Mouse (Mus musculus): ENCODE results near the gene Phactr4.

DNA sequence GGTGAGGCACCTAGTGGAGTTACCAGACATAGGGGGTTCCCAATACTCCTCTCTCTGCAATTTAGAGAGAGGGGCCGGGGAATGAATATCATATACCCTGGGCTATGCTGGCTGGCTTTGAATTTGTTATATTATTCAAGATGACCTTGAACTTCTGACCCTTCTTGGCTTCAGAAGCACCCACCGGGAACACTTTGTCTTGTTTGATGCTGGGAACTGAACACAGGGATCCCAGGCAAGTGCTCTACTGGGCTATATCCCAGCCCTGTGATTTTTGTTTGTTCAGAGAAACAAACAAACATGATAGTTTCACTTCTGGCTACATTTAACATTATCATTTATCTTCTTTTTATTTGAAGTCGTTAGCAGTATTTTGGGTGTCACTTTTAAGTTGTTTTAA lies 66.9 kb downstream of the Phactr4 start:
- TF ChIP-seq CTCF (IDR thresholded peaks at IDR 0.05; ENCODE audit: low read depth, low read length) (no peak), POLR2A (IDR thresholded peaks at IDR 0.05; ENCODE audit: extremely low read depth, insufficient read depth, low read length) (no peak)

Measured in liver, adult 2 months (tissue).